Mouse (Mus musculus): ENCODE data around the gene Gm47995. TPM values are rescaled to one million over a fixed set of nuclear protein-coding genes. Genes with fewer than 3 reads are reported as not detected.
"Not testable (repeated sequence)": the region's sequence is repeated elsewhere in the genome, so short reads cannot be mapped to it uniquely, and the experiment has no call there.

The Gm47995 gene
- total RNA-seq, 2 experiments from 2014 or later, result not detected

DNA sequence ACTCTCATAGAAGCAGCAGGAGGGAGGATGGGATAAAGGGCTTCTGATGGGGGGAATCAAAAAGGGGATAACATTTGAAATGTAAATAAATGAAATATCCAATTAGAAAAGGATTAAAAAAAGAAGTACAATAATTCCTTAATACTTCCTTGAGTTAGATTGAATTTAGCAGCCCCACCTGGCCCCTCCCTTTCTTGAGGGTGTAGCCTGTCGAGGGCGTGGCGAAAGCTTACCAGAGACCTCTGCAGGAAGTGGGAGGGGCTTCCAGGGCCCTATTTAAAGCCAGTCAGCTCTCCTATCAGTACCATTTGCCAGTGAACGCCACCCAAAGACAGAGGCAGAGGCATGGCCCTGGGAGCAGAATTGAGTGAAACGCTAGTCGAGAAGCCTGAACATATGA lies 5.6 kb downstream of the Gm47995 start, which contains the start of gene 3110040M04Rik:
TSS of gene 3110040M04Rik (plus strand) at position 304 of the 400 bp plus-strand sequence.
- DNase-seq (ENCODE audit: extremely low spot score in 1 of 2, low spot score in 2 of 2); H3K27ac ChIP-seq; H3K4me3 ChIP-seq; intact Hi-C loops (cut with DNase I): not testable (repeated sequence)

DNA sequence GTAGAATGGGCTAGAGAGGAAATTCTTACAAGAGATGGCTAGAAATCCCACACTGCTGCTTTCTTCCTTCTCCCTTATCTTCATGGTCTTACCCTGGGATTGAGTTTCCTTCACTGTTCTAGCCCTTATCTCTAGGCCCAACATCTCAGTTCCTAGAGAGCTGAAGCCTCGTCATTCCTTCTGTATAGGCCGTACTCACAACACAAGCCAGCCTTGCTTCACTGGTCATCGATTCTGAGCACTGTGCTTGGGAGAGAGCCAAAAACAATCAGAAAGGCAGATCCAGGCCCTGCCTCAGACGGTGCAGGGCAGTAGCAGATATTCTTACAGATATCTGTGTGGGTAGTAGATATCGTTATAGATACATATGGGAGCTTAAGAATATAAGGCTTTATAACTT lies 10.2 kb downstream of the Gm47995 start:
- intact Hi-C loops (cut with DNase I); DNase-seq (ENCODE audit: extremely low spot score in 1 of 2, low spot score in 2 of 2); H3K27ac ChIP-seq; H3K4me3 ChIP-seq: not testable (repeated sequence)

- H3K27ac ChIP-seq; intact Hi-C loops (cut with DNase I): not testable (repeated sequence)
Observed at GRCm38 (mm10) chr1:151208944-151209343, 10.7 kb downstream of the Gm47995 start.

GRCm38 (mm10) chr1:151209824-151210355 lies 11.6 kb downstream of the Gm47995 start, which contains the start of gene Gm47996:
TSS of gene Gm47996 (plus strand) at chr1:151210131.
- H3K4me3 ChIP-seq; intact Hi-C loops (cut with DNase I); DNase-seq (ENCODE audit: extremely low spot score in 1 of 2, low spot score in 2 of 2); H3K27ac ChIP-seq: not testable (repeated sequence)

More at GRCm38 (mm10) chr1:151208944-151209343, 10.7 kb downstream of the Gm47995 start:
- not testable (repeated sequence) for DNase-seq (ENCODE audit: extremely low spot score in 1 of 2, low spot score in 2 of 2); H3K4me3 ChIP-seq

- H3K27ac ChIP-seq; intact Hi-C loops (cut with DNase I); DNase-seq (ENCODE audit: extremely low spot score in 1 of 2, low spot score in 2 of 2); H3K4me3 ChIP-seq: not testable (repeated sequence)
Observed at GRCm38 (mm10) chr1:151211666-151212065, 13.4 kb downstream of the Gm47995 start.

DNA sequence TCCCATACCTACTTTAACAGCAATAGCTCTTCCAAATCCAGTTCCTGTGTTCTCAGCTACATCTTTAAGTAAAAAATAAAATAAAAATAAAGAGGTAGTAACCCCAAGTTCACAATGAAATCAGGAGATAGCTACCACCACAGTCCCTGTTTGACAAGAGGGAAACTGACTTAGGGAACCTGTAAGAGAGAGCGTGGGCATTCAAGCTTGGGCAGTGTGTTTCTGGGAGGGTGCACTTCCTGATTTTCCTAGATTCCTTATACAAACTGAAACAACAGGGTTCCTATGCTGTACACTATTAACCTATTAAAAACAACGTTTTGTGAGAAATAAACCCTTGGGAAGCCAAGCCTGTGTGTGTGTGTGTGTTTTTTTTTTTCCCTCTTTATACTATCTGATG lies 16.6 kb downstream of the Gm47995 start:
- no peak for TF ChIP-seq CTCF (IDR thresholded peaks at IDR 0.05)
- intact Hi-C loops (cut with DNase I), result no loop called here
- DNase-seq (ENCODE audit: extremely low spot score in 1 of 2, low spot score in 2 of 2), result no peak
- H3K27ac ChIP-seq, result no peak overlapping the region
- H3K4me3 ChIP-seq, result no peak overlapping the region

DNA sequence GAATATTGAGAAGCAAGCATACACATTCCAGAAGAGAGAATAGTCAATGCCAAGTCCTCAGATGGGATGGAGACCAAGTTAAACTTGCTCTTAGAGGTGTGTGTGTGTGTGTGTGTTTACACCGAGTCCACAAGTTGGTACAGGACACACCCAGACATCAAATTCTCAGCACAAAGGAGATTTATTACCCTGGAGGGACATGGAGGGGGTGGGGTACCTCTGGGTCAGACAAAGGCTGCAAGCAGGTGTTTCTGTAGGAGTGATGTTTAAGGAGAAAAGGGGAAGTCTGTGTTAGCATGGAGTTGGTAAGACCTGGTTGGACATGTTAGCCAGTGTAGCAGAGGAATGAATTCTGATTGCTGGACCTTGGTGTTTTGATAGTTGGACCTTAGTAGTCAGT lies 17.7 kb downstream of the Gm47995 start:
- no peak for TF ChIP-seq CTCF (IDR thresholded peaks at IDR 0.05)
- H3K4me3 ChIP-seq, result no peak overlapping the region
- no peak overlapping the region for H3K27ac ChIP-seq
- no peak for DNase-seq (ENCODE audit: extremely low spot score in 1 of 2, low spot score in 2 of 2)
- intact Hi-C loops (cut with DNase I), result no loop called here

- Histone ChIP-seq H3K27ac (no peak overlapping the region), H3K4me3 (no peak overlapping the region)
- intact Hi-C loops (cut with DNase I), result no loop called here
- no peak for TF ChIP-seq CTCF (IDR thresholded peaks at IDR 0.05)
- no peak for DNase-seq (ENCODE audit: extremely low spot score in 1 of 2, low spot score in 2 of 2)
Observed at GRCm38 (mm10) chr1:151216417-151216816, 18.2 kb downstream of the Gm47995 start.

- Histone ChIP-seq H3K27ac (no peak overlapping the region), H3K4me3 (no peak overlapping the region)
- no peak for DNase-seq (ENCODE audit: extremely low spot score in 1 of 2, low spot score in 2 of 2)
- intact Hi-C loops (cut with DNase I), result no loop called here
- TF ChIP-seq CTCF (IDR thresholded peaks at IDR 0.05), result no peak
Observed at GRCm38 (mm10) chr1:151219045-151219444, 20.8 kb downstream of the Gm47995 start.

DNA sequence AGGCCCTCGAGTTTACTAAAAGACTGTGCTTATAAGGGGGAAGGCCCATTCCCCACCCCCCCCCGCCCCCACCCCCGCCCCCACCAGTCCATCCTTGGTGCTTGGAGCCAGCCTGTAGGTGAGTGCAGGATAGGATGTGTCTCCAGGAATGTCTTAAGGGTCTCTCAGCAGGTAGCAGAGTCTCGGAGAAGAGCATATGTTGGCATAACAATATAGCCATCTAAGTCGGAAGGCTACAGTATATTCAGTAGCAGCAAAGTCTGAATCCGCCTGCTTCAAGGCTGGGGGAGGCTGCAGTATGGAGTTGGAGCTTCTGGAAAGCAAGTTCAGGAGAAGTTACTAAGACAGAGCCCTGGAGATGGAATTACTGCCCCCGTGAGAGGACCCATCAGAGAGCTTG lies 21.9 kb downstream of the Gm47995 start:
- intact Hi-C loops (cut with DNase I), result no loop called here
- DNase-seq (ENCODE audit: extremely low spot score in 1 of 2, low spot score in 2 of 2), result no peak

GRCm38 (mm10) chr1:151222561-151223267 lies 24.5 kb downstream of the Gm47995 start:
- no peak overlapping the region for H3K4me3 ChIP-seq

More for the DNA sequence above, 21.9 kb downstream of the Gm47995 start:
- no peak overlapping the region for H3K4me3 ChIP-seq
- no peak overlapping the region for H3K27ac ChIP-seq
- no peak for TF ChIP-seq CTCF (IDR thresholded peaks at IDR 0.05)

GRCm38 (mm10) chr1:151223377-151223776 lies 25.1 kb downstream of the Gm47995 start:
- intact Hi-C loops (cut with DNase I), result no loop called here
- no peak for DNase-seq (ENCODE audit: extremely low spot score in 1 of 2, low spot score in 2 of 2)
- TF ChIP-seq CTCF (IDR thresholded peaks at IDR 0.05), result no peak
- no peak overlapping the region for H3K27ac ChIP-seq
- H3K4me3 ChIP-seq, result no peak overlapping the region

More at GRCm38 (mm10) chr1:151222561-151223267, 24.5 kb downstream of the Gm47995 start:
- no peak for TF ChIP-seq CTCF (IDR thresholded peaks at IDR 0.05)
- no peak overlapping the region for H3K27ac ChIP-seq
- intact Hi-C loops (cut with DNase I), result no loop called here
- DNase-seq (ENCODE audit: extremely low spot score in 1 of 2, low spot score in 2 of 2), result no peak

DNA sequence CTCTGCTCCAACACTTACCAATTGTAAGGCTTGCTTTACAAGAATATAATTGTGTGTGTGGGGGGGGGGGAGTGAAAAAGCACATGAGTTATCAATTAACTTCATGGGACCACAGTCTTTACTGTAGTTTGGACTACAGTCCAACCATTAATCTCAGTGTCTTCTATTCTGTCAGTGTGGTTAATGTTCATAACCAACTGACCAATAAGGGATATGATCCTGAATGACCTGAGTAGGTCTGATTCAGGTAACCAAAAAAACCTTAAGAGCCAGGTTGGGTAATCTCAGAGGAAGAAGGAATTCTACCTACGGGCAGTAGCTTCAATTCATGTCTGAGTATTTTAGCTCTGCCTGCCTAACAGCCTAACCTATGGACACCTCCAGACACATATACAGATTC lies 26.3 kb downstream of the Gm47995 start:
- intact Hi-C loops (cut with DNase I), result no loop called here
- no peak for DNase-seq (ENCODE audit: extremely low spot score in 1 of 2, low spot score in 2 of 2)
- Histone ChIP-seq H3K4me3 (no peak overlapping the region), H3K27ac (no peak overlapping the region)
- no peak for TF ChIP-seq CTCF (IDR thresholded peaks at IDR 0.05)

Data from left cerebral cortex, adult 2 months (tissue).